In the genomic region with DNA sequence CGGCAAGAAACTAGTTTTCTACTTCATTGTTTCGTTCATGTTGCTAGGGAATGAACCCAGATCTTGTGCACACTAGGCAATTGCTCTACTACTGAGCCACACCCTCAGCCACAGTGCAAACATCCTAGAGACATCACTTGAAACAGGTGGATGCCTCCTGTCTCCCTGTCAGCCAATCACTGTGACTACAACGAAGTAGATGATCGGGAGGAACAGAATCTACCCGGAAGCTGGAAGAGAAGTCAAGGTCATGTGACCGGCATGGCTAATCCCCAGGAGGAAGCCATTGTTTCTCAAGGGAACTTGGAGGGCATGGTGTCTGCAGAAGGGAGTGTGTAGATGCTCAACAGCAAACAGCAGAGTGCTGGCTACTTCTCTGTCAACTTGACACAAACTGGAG, we compare ENCODE assay signal across 19 mouse cellular contexts. TPM values are rescaled to one million over a fixed set of nuclear protein-coding genes. Genes with fewer than 3 reads are reported as not detected.
"Had no signal": no experiment of that assay in that cellular context is flagged by ENCODE, and none has a peak within 500 bp of the region (broad histone marks: within the 10 kb centered on the region; RNA-seq: fewer than 3 reads in every experiment).

No protein-coding gene starts in this region.

- H3K27ac ChIP-seq: lung, embryonic 15.5 days; macrophage; midbrain, embryonic 13.5 days; midbrain, embryonic 15.5 days; neural tube, embryonic 12.5 days; stomach, embryonic 15.5 days; stomach, postnatal 0 days had no signal

- H3K9me3 ChIP-seq: lung, embryonic 15.5 days; megakaryocyte, embryonic 14.5 days; midbrain, embryonic 13.5 days; midbrain, embryonic 15.5 days; neural tube, embryonic 12.5 days; stomach, embryonic 15.5 days had no signal

- H3K9ac ChIP-seq: lung, embryonic 15.5 days; midbrain, embryonic 13.5 days; midbrain, embryonic 15.5 days; neural tube, embryonic 12.5 days; stomach, embryonic 15.5 days had no signal

- H3K4me3 ChIP-seq: lung, embryonic 15.5 days; megakaryocyte, embryonic 14.5 days; midbrain, embryonic 13.5 days; midbrain, embryonic 15.5 days; neural tube, embryonic 12.5 days; stomach, embryonic 15.5 days had no signal

- H3K36me3 ChIP-seq: lung, embryonic 15.5 days; midbrain, embryonic 13.5 days; midbrain, embryonic 15.5 days; neural tube, embryonic 12.5 days; stomach, embryonic 15.5 days had no signal

- H3K27me3 ChIP-seq: lung, embryonic 15.5 days; midbrain, embryonic 13.5 days; midbrain, embryonic 15.5 days; neural tube, embryonic 12.5 days; stomach, embryonic 15.5 days had no signal

- DNase-seq: lung, adult 2 months; lung, postnatal 14 days; lung, postnatal 36 days; right cerebral cortex, postnatal 14 days; thymus, adult 2 months; thymus, postnatal 25 days; thymus, postnatal 4 days had no signal

- H3K4me1 ChIP-seq: lung, embryonic 15.5 days; megakaryocyte, embryonic 14.5 days; midbrain, embryonic 15.5 days; neural tube, embryonic 12.5 days; stomach, embryonic 15.5 days had no signal

- ATAC-seq: lung, postnatal 0 days; midbrain, embryonic 13.5 days; midbrain, embryonic 15.5 days had no signal

- H3K4me2 ChIP-seq: lung, embryonic 15.5 days; midbrain, embryonic 11.5 days; midbrain, embryonic 13.5 days; midbrain, embryonic 15.5 days; neural tube, embryonic 12.5 days; stomach, embryonic 15.5 days had no signal

RNA-seq across cellular contexts. Expression of gene Gpr161, which starts 20.6 kb away (rescaled TPM):
- total RNA-seq: monocyte, adult 5-6 weeks; neutrophil, adult 5-6 weeks had no signal
- polyA plus RNA-seq: macrophage had no signal
